Mouse (Mus musculus) ES-E14 (cell line): ENCODE data around the gene Tnks1bp1. TPM values are rescaled to one million over a fixed set of nuclear protein-coding genes. Genes with fewer than 3 reads are reported as not detected.

Experiments used
- DNase-seq: peaks from one replicate; pipeline ENCODE4 v3.0.0-alpha.2; 2013; ENCODE audit warnings: low read depth, low spot score
- H3K27ac ChIP-seq: 2 replicates; pipeline ENCODE4 v1.5.1; 2012; ENCODE audit warnings: low read depth, mild to moderate bottlenecking, low read length, moderate library complexity, mixed read lengths; ENCODE audit not compliant: poor library complexity, insufficient read depth, severe bottlenecking
- H3K36me3 ChIP-seq: 2 replicates; pipeline ENCODE4 v1.6.1; 2012; ENCODE audit warnings: mild to moderate bottlenecking, low read length, moderate library complexity, mixed read lengths; ENCODE audit not compliant: control insufficient read depth, poor library complexity, insufficient read depth, severe bottlenecking
- H3K4me1 ChIP-seq, 2 experiments: fragments of 150-350 bp in 1 of 2; sonication (generic) in 1 of 2; 2 replicates each; pipeline ENCODE4 v1.6.1; 2012; ENCODE audit warnings: low read length in 2 of 2, mild to moderate bottlenecking in 1 of 2, mixed read lengths in 1 of 2; ENCODE audit not compliant: control insufficient read depth in 2 of 2, insufficient read depth in 2 of 2, poor library complexity in 1 of 2
- H3K4me3 ChIP-seq, 2 experiments: fragments of 150-350 bp in 1 of 2; sonication (generic) in 1 of 2; 2 replicates each; pipeline ENCODE4 v1.5.1; 2012; ENCODE audit warnings: low read length in 2 of 2, low read depth in 1 of 2, mild to moderate bottlenecking in 1 of 2, mixed read lengths in 1 of 2; ENCODE audit not compliant: insufficient read depth in 1 of 2, poor library complexity in 1 of 2, severe bottlenecking in 1 of 2
- H3K9ac ChIP-seq: 2 replicates; pipeline ENCODE4 v1.6.1; 2012; ENCODE audit warnings: low read depth, mild to moderate bottlenecking, low read length, mixed read lengths; ENCODE audit not compliant: poor library complexity, insufficient read depth, severe bottlenecking
- H3K9me3 ChIP-seq: fragments of 150-350 bp; sonication (generic); 2 replicates; pipeline ENCODE4 v1.6.1; 2012; ENCODE audit warnings: low read depth, mild to moderate bottlenecking, low read length; ENCODE audit not compliant: control insufficient read depth, insufficient read depth
- CHD2 ChIP-seq: IDR thresholded peaks from 2 replicates; pipeline ENCODE4 v1.6.1; 2014; ENCODE audit warnings: mild to moderate bottlenecking, low read depth, low read length, inconsistent platforms
- HCFC1 ChIP-seq: IDR thresholded peaks from 2 replicates; pipeline ENCODE4 v1.6.1; 2012; ENCODE audit warnings: low read length, inconsistent platforms, borderline replicate concordance; ENCODE audit not compliant: insufficient read depth
- MAFK ChIP-seq: IDR thresholded peaks from 2 replicates; pipeline ENCODE4 v1.6.1; 2014; ENCODE audit warnings: mild to moderate bottlenecking, low read depth, low read length, inconsistent platforms; ENCODE audit not compliant: insufficient read depth
- ZC3H11A ChIP-seq: IDR thresholded peaks from 2 replicates; pipeline ENCODE4 v1.6.1; 2012; ENCODE audit warnings: low read depth, mild to moderate bottlenecking, inconsistent platforms, low read length, borderline replicate concordance
- ZNF384 ChIP-seq: IDR thresholded peaks from 2 replicates; pipeline ENCODE4 v1.6.1; 2012; ENCODE audit warnings: low read depth, low read length, inconsistent platforms
- in situ Hi-C, 2 experiments: fragments of 600-800 bp; cut with MboI; formaldehyde crosslinking; loops; one replicate each; pipeline ENCODE4 v1.15.1; 2025; ENCODE audit warnings: low sequenced_read_pairs in 2 of 2, inconsistent platforms in 1 of 2; ENCODE audit not compliant: unreplicated experiment in 2 of 2
- total RNA-seq: library from RNA; depleted of rRNA; stranded (reverse); fragments of 300-350 nt; gene quantifications from 2 replicates; pipeline ENCODE4 v1.2.3, GENCODE M21; 2012

Tnks1bp1 gene
- total RNA-seq, 1 experiment, result 36.7 TPM

DNA sequence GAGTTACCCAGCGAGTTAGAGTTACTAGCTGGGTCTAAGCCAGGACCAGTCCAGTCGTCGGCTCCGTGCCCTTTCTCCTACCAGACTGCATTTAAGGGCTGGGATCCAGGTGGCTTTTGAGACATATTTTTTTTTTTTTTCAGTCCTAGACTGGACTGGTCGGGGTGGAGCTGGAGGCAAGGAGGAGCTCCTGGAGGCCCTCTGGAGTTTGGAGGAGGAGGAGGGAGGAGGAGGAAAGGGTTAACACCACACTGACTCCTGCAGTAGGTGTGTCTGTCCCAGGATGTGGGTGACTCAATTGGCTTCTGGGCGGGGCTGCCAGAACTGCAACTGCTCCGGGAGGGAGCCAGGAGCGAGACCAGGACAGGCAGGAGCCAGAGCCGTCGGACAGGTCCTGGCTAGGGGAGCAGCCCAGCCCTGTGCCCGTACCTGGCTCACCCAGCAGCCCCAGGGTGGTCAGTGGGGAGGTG, 12.8 kb downstream of the Tnks1bp1 start:
- Histone ChIP-seq H3K4me3 (peak overlapping the region; percentile 66 to 69), H3K36me3 (peaks cover 22% of the 10 kb centered on the region; the same call in 1 of the 2 replicates), H3K27ac (no peak overlapping the region), H3K9me3 (no peaks in the 10 kb centered on the region), H3K4me1 (peaks cover 2 to 19% of the 10 kb centered on the region in 2 experiments; a peak in 2 of 4 replicates), H3K9ac (peak overlapping the region; percentile 55; the same call in 1 of the 2 replicates)
- in situ Hi-C loops, result no loop called here
- DNase-seq, result no peak
- TF ChIP-seq HCFC1, result no peak
- no peak for TF ChIP-seq MAFK
- no peak for TF ChIP-seq ZNF384
- no peak for TF ChIP-seq CHD2
- TF ChIP-seq ZC3H11A, result no peak

DNA sequence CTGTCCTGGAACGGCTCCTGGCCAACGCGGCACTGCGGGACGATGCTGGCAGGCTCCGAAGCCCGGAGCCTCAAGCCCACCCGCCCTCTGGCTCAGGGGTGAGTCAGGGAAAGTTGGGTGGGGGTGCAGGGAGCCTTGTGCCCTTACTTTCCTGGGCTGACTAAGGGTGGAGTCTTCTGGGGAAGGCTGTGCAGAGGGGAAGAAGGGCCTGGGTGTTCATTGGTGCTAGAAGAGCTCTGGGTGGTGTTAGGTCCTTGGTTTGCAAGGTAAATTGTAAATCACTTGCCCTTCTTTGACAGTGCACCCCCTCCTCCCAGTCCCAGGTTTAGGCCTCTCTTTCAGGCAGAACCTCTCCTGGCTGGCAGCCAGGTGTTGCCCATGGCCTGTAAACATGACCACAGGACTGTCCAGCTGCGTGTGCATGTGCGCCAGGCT, 13.3 kb downstream of the Tnks1bp1 start:
- peak overlapping the region; percentile 66 to 69 for H3K4me3 ChIP-seq
- H3K36me3 ChIP-seq, result peaks cover 19% of the 10 kb centered on the region; the same call in 1 of the 2 replicates
- TF ChIP-seq CHD2 (no peak), ZNF384 (no peak), MAFK (no peak), ZC3H11A (no peak), HCFC1 (no peak)
- peak overlapping the region; percentile 55; the same call in 1 of the 2 replicates for H3K9ac ChIP-seq
- in situ Hi-C loops, result no loop called here
- no peak for DNase-seq
- H3K4me1 ChIP-seq, result peaks cover 2 to 19% of the 10 kb centered on the region in 2 experiments; a peak in 2 of 4 replicates
- no peaks in the 10 kb centered on the region for H3K9me3 ChIP-seq
- H3K27ac ChIP-seq, result no peak overlapping the region

DNA sequence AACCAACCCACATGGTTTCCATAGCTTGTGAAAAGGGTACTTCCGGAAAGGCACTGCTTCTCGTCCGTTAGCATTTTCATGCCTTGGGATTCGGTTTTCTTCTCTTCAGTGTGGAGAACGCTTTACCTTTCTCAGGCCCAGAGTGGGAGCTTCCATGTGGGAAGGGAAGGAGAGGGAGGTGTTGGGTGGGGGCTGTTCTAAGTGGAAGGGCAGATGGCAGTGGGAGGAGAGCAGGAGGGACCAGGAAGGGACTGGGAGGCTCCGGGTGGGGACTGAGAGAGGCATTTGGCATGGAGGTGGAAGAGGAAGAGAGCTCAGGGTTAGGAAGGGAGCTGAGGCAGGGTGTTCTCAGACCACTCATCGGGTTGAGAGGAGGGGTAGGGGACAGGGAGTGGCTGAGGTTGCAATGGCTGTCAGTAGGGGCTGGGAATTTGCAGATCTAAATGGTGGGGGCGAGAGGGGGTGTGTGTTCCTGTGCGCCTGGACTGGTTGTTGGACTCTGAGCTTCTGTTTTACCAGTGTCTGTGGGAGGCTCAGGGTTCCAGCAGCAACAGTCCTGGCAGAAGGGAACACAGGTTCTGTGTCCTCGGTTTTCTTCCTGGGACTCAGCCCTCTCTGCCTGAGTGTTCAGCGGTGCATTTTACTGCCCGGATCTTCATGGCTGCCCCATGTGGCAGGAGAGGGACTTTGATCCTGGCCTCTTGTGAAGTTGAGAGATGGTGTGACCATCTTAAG, 17.5 kb downstream of the Tnks1bp1 start:
- no peak for TF ChIP-seq HCFC1
- TF ChIP-seq MAFK, result no peak
- TF ChIP-seq ZNF384, result no peak
- no peak for TF ChIP-seq CHD2
- no peak for TF ChIP-seq ZC3H11A
- no peak for DNase-seq
- peaks cover under 1 to 7% of the 10 kb centered on the region in 2 experiments; a peak in 2 of 4 replicates for H3K4me1 ChIP-seq
- no peaks in the 10 kb centered on the region for H3K9me3 ChIP-seq
- no peak overlapping the region for H3K4me3 ChIP-seq
- H3K27ac ChIP-seq, result no peak overlapping the region
- no peak overlapping the region for H3K9ac ChIP-seq
- H3K36me3 ChIP-seq, result peaks cover 14% of the 10 kb centered on the region; the same call in 1 of the 2 replicates
- in situ Hi-C loops, result no loop called here

DNA sequence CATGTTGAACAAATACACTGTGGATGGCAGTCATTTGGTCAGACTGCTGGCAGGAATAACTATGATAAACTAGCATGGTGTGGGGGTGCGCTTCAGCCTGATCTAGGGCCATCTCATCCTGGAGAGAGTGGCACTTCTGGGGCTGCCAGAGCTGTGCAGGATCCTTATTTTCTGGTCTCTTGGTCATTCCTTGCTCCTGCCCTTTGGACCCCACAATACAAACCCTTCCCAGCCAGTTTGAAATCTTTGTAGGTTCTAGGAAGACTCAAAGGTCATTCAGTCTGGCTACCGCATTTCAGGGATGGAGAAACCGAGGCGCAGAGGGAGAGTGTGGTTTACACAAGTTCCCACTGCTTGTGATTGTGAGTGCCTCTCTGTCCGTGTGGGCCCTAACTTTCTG, 19.1 kb downstream of the Tnks1bp1 start:
- DNase-seq, result no peak
- Histone ChIP-seq H3K9ac (no peak overlapping the region), H3K4me1 (peaks cover 0 to 3% of the 10 kb centered on the region in 2 experiments; a peak in 1 of 4 replicates), H3K36me3 (peaks cover 15% of the 10 kb centered on the region; the same call in 1 of the 2 replicates), H3K27ac (no peak overlapping the region), H3K4me3 (no peak overlapping the region), H3K9me3 (no peaks in the 10 kb centered on the region)
- no peak for TF ChIP-seq ZC3H11A
- no peak for TF ChIP-seq HCFC1
- no peak for TF ChIP-seq CHD2
- TF ChIP-seq ZNF384, result no peak
- in situ Hi-C loops, result no loop called here
